Mouse (Mus musculus) Patski (cell line): ENCODE results near the gene Speer4c. TPM values are rescaled to one million over a fixed set of nuclear protein-coding genes. Genes with fewer than 3 reads are reported as not detected.
"Not testable (repeated sequence)": the region's sequence is repeated elsewhere in the genome, so short reads cannot be mapped to it uniquely, and the experiment has no call there.

Source experiments
- ATAC-seq: fragments of 100-300 bp; one replicate; pipeline ENCODE4 v1.8.0; 2021
- CTCF ChIA-PET: fragments of 350-600 bp; sonication (Branson Sonifier 250); formaldehyde crosslinking; loops from one replicate; lab custom pipeline; 2022; ENCODE audit warnings: inconsistent platforms; lab: Charles Lee
- POLR2A ChIA-PET: fragments of 350-600 bp; sonication (Branson Sonifier 250); formaldehyde crosslinking; loops from one replicate; lab custom pipeline; 2022; ENCODE audit warnings: antibody characterized with exemption, inconsistent platforms; lab: Charles Lee
- DNase-seq: peaks from one replicate; pipeline ENCODE4 v3.0.0-alpha.2; 2011; ENCODE audit warnings: low read depth, low spot score
- H3K27me3 ChIP-seq: fragments of 371-371 bp; one replicate; pipeline ENCODE4 v1.5.1; 2021
- CTCF ChIP-seq: fragments of 100-300 bp; IDR thresholded peaks from one replicate; pipeline ENCODE4 v1.5.1; 2021
- in situ Hi-C: fragments of 300-500 bp; cut with MboI; formaldehyde crosslinking; loops from 3 replicates; pipeline ENCODE4 v1.11.1; 2018; ENCODE audit warnings: low pct_unique_long_range_greater_than_20kb, mixed read lengths
- polyA plus RNA-seq: library from polyadenylated mRNA; unstranded; gene quantifications from one replicate; pipeline ENCODE4 v1.2.3, GENCODE M21; 2021

Gene Speer4c
- polyA plus RNA-seq: not detected

GRCm38 (mm10) chr5:15714171-15714570 is at the start of gene Speer4c:
TSS of gene Speer4c (minus strand) at chr5:15714271.
- ATAC-seq, in situ Hi-C loops, CTCF ChIA-PET, H3K27me3 ChIP-seq, DNase-seq, POLR2A ChIA-PET: not testable (repeated sequence)

DNA sequence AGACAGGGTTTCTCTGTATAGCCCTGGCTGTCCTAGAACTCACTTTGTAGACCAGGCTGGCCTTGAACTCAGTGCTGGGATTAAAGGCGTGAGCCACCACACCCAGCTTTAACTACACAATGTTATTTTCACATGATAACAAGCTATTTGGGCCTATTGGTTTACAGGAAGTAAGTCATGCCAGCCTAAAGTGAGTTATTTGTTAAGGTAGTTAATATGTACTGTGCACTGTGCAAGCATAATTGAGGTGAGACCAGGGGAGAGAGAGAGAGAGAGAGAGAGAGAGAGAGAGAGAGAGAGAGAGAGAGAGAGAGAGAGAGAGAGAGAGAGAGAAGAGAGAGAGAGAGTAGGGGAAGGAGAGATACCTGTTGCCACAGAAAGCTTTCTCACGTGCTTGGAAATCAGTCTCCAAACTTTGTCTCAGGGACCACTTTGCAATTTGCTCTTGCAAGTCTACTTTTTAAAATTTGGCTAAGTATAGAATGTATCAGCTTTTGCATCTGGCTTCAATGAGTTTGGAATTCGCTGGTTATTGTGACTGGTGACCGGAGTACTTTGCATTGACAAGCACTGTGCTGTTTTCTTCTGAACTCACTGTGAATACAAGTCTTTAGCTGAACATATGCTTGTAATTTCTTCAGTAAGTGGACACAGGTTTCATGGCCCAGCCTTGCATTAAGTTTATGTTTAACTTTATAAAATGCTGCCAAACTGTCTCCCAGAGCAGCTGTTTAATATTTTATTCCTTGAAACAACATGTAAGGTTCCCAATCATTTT is 33.6 kb upstream of the Speer4c start:
- no peak for TF ChIP-seq CTCF
- no peak for ATAC-seq

DNA sequence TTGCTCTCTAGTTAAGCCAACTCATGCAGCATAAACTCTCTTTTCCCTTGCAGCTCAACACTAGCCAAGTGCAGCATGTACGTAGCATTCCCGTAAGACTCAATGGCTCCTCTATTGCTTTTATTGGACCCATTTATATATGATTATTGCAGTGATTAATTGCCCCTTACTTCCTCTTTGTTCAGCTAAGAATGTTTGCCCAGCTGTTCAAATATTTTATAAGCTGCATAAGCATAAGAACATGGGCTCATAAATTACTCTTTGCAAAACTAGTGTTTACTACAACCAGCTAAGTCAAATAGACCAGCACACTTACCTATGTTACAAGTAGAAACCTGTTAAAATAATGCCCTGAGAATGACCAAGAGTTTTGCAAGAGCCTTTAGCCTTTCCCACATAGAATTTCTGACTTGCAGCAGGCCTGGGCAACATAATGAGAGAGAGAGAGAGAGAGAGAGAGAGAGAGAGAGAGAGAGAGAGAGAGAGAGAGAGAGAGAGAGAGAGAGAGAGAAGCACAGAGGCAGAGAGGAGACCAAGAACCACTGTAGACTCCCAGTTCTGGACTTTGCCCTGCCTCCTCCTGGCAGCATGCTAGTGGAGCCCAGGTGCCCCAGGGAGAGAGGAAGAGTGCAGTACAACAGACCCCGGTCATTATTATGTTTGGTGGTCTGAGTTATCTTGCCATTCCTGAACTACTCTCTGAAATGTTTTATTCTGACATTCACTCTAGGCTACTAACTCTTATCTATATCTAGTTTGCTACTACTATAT is 20.2 kb upstream of the Speer4c start:
- ChIA-PET CTCF (no interaction called here), POLR2A (no interaction called here)
- DNase-seq (no peak), ATAC-seq (no peak)
- TF ChIP-seq CTCF: no peak
- in situ Hi-C loops: no loop called here
- peaks cover 10% of the 10 kb centered on the region for H3K27me3 ChIP-seq

More for the DNA sequence above, 33.6 kb upstream of the Speer4c start:
- in situ Hi-C loops: no loop called here
- no peak for DNase-seq
- POLR2A ChIA-PET: interaction anchor here (0.6 kb wide), 1 partner anchor 548 kb away, joined by 3 read pairs; no protein-coding TSS in a partner anchor
- H3K27me3 ChIP-seq: no peaks in the 10 kb centered on the region
- CTCF ChIA-PET: interaction anchor here (1.5 kb wide), 1 partner anchor 11 kb away, joined by 5 read pairs; no protein-coding TSS in a partner anchor

DNA sequence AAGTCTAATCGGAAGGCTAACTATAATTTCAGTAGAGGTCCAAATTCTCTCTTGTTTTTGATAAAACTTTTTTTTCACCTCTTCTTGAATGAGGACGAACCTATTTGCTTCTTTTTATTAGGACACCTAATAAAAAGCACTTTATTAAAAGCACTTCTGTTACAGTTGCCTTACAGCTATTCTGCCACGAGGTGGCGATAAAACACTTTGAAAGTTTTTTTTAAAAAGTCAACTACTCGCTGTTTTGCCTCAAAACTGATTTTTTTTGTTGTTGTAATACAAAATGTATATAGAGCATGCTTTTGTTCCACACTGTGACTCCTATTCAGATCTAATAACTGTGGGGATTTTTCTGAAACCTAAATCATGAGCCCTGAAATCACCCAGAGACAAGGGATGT is 11.2 kb downstream of the Speer4c start:
- H3K27me3 ChIP-seq, POLR2A ChIA-PET, in situ Hi-C loops, CTCF ChIA-PET, DNase-seq, ATAC-seq: not testable (repeated sequence)
- TF ChIP-seq CTCF: peak; percentile 30

GRCm38 (mm10) chr5:15697719-15698118 is 16.4 kb downstream of the Speer4c start:
- CTCF ChIA-PET, ATAC-seq, DNase-seq, in situ Hi-C loops, H3K27me3 ChIP-seq, POLR2A ChIA-PET: not testable (repeated sequence)

- ATAC-seq, CTCF ChIA-PET, H3K27me3 ChIP-seq, DNase-seq, POLR2A ChIA-PET, in situ Hi-C loops: not testable (repeated sequence)
These were observed 22.2 kb downstream of the Speer4c start for GRCm38 (mm10) chr5:15691849-15692248.

DNA sequence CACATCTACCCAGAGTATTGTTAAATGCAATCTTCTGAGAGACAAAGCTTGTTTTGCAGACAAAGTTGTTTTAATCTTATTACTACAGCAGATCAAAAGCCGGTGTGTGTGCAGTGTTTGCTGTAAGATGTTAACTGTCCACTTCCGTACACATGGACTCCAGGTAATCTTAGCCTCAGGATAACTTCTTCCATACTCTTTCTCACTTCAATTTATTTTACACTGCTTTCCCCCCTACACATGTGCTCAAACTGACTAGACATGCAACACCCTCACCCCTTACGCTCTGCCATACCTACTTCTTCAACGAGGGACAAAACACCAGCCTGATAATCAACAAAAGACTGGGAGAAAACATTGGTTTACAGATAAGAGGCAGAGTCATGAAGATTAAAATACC is 23.2 kb downstream of the Speer4c start:
- ATAC-seq, DNase-seq, in situ Hi-C loops, POLR2A ChIA-PET, H3K27me3 ChIP-seq, CTCF ChIA-PET: not testable (repeated sequence)

DNA sequence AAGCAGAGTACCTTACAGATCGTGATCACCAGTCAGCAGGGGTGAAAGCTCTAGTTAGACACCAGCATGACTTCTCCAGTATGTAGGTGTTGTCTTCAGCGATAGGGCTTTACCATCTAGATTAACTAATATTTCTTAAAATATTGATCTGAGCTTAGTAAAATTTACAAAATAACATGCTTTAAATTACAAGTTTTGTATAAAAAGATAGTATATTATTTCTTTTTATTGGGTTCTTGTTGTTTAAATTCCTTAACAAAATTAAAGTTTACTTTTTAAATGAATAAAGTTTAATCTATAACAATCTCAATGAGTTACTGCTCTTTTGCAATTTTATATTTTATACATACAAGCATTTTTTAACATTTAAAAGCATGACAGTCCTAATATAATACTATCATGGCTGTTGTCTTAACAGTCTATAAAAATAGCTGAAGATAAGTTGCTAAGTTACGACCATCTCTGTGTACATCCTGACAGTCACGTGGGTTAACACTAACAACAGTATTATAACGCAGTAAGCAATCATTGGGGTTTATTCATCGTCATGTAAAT is 24.3 kb downstream of the Speer4c start:
- in situ Hi-C loops, CTCF ChIA-PET, H3K27me3 ChIP-seq, DNase-seq, ATAC-seq, POLR2A ChIA-PET: not testable (repeated sequence)

- CTCF ChIA-PET, POLR2A ChIA-PET, ATAC-seq, H3K27me3 ChIP-seq, DNase-seq, in situ Hi-C loops: not testable (repeated sequence)
These were observed 25.0 kb downstream of the Speer4c start for GRCm38 (mm10) chr5:15688874-15689658.

DNA sequence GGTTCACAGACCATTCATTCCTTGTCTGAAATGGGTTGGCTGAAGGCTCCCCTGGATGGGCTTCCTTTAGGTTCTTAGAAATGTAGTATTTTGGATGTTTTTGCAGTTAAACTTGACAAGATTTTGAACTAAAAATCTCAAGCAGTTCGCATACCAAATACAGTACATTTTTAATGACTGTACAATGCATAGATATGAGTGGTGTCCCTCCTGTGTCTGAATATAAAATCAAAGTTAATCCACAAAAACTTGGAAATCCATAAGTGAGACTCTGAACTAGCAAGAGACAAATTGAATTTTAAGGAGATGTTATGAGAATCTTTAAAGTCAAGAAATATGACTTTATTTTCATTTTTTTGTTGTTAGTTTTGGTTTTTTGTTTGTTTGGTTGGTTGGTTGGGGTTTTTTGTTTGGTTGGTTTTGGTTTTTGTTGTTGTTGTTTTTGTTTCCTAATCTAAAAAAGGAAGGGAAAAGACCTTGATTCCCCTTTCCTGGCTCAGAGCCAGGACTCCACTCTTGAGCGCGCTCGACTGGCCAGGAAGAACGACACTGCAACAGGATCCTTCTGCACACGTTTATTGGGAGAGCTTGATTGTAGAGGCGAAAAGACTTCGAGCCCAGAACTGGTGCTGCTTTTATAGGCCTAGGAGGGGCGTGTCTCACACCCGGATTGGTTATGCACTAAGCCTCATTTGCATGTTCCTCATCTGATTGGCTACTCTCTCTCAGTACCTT is 32.6 kb downstream of the Speer4c start:
- in situ Hi-C loops, CTCF ChIA-PET, DNase-seq, ATAC-seq, H3K27me3 ChIP-seq, POLR2A ChIA-PET: not testable (repeated sequence)

DNA sequence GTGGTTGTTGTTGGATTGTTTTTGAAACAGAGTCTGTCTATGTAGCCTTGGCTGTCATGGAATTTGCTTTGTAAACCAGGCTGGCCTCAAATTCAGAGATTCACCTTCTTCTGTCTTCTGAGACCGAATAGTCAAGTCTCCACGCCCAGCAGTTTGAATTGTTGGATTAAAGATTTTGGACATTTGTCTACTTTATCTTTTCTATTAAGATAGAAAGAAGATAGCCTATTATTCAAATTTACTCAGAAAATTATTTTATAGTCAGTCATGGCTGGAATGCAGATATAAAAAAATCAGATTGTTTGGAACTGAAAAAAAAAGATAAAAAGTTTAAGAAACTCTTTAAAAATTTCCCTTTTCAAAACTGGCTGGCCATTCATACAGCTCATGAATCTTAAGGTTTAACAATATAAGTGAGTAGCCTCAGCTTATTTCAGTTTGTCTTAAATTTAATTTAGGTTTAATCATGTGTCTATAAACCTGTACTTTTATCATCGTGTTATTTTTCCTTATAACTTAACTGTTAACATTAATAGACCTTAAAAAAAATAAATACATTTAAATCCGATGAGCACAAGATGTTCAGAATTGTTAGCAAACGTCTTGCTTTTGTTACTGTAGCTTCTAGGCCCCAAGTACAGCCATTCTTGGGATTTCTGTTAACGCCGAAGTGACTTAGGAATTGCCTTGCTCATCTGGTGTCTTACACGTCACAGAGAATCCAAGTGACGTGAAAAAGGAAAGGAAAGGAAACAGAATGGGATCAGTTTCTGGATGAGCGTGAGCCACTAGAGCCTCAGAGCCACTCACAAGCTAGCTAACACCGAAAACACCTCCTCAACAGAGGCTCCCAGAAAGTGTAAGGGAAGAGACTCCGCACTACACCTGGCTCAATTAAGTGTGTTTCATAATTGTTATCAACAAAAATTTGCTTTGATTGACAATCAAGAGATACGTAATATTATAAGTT is 33.8 kb downstream of the Speer4c start:
- H3K27me3 ChIP-seq, POLR2A ChIA-PET, CTCF ChIA-PET, ATAC-seq, in situ Hi-C loops, DNase-seq: not testable (repeated sequence)

GRCm38 (mm10) chr5:15678907-15679306 is 35.2 kb downstream of the Speer4c start:
- in situ Hi-C loops, H3K27me3 ChIP-seq, POLR2A ChIA-PET, ATAC-seq, DNase-seq, CTCF ChIA-PET: not testable (repeated sequence)

DNA sequence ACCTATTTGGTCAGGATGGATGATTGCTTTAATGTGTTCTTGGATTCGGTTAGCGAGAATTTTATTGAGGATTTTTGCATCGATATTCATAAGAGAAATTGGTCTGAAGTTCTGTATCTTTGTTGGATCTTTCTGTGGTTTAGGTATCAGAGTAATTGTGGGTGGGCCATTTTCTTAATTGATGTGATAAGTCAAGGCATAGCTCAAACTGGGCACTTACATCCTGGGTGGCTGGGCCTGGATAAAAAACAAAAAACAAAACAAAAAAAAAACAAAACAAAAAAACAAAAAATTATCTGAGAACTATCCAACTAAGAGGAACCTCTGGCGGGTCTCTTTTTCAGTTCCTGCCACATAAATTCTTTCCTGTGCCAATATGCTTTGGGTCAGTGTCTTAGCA is 36.3 kb downstream of the Speer4c start:
- POLR2A ChIA-PET, in situ Hi-C loops, DNase-seq, ATAC-seq, H3K27me3 ChIP-seq, CTCF ChIA-PET: not testable (repeated sequence)
